Mouse (Mus musculus) liver, adult (tissue): ENCODE data around the gene Fam8a1.

ENCODE experiments used
- GATA4 ChIP-seq: IDR thresholded peaks from 2 replicates; pipeline ENCODE4 v1.6.1; 2014; ENCODE audit warnings: mild to moderate bottlenecking, low read length; ENCODE audit not compliant: insufficient replicate concordance

Gene Fam8a1

GRCm38 (mm10) chr13:46653671-46654070, 15.7 kb upstream of the Fam8a1 start:
- no peak for TF ChIP-seq GATA4

- TF ChIP-seq GATA4: no peak
Measured at GRCm38 (mm10) chr13:46654566-46654965, 14.8 kb upstream of the Fam8a1 start.

GRCm38 (mm10) chr13:46659211-46659610, 10.1 kb upstream of the Fam8a1 start:
- TF ChIP-seq GATA4: no peak

GRCm38 (mm10) chr13:46663461-46663964, 5.8 kb upstream of the Fam8a1 start:
- TF ChIP-seq GATA4: no peak

- no peak for TF ChIP-seq GATA4
Measured at GRCm38 (mm10) chr13:46669620-46670271, 424 bp downstream of the Fam8a1 start.

GRCm38 (mm10) chr13:46670514-46670913, 1.2 kb downstream of the Fam8a1 start:
- no peak for TF ChIP-seq GATA4

- TF ChIP-seq GATA4: no peak
Measured at GRCm38 (mm10) chr13:46674601-46675000, 5.3 kb downstream of the Fam8a1 start.

- no peak for TF ChIP-seq GATA4
Measured at GRCm38 (mm10) chr13:46677721-46678120, 8.4 kb downstream of the Fam8a1 start.

- TF ChIP-seq GATA4: no peak
Measured at GRCm38 (mm10) chr13:46682921-46683320, 13.6 kb downstream of the Fam8a1 start.

- no peak for TF ChIP-seq GATA4
Measured at GRCm38 (mm10) chr13:46683370-46683769, 14.0 kb downstream of the Fam8a1 start.

GRCm38 (mm10) chr13:46690559-46691241, 21.4 kb downstream of the Fam8a1 start:
- no peak for TF ChIP-seq GATA4

GRCm38 (mm10) chr13:46695296-46695908, 26.1 kb downstream of the Fam8a1 start:
- no peak for TF ChIP-seq GATA4

- no peak for TF ChIP-seq GATA4
Measured at GRCm38 (mm10) chr13:46695932-46696331, 26.6 kb downstream of the Fam8a1 start.

GRCm38 (mm10) chr13:46696788-46697187, 27.5 kb downstream of the Fam8a1 start:
- no peak for TF ChIP-seq GATA4

GRCm38 (mm10) chr13:46699372-46699771, 30.1 kb downstream of the Fam8a1 start:
- TF ChIP-seq GATA4: no peak

GRCm38 (mm10) chr13:46701486-46701885, 32.2 kb downstream of the Fam8a1 start:
- TF ChIP-seq GATA4: no peak
